Mouse (Mus musculus): ENCODE results near the gene Cox6a1. TPM values are rescaled to one million over a fixed set of nuclear protein-coding genes. Genes with fewer than 3 reads are reported as not detected.

Cox6a1 gene
- total RNA-seq, 2 experiments from 2014 or later, result 677 to 817 TPM

DNA sequence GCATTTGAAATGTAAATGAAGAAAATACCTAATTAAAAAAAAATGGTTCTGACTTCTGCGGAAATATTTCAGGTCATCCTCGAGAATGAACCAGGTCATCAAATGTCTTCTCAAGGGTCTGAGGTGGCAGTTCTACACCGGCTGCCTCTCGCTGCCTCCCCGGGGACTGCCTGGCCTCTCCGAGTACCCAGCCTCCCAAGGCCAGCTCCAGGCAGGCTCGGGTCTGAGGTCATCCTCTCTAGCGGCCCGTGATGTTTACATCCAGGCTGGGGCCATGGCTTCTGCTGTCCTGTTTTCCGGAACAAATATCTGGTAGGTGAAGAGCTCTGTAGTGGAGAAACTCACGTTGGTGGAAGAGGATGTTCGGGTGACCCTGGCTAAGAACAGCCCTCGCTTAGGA, 6.3 kb upstream of the Cox6a1 start:
- intact Hi-C loops (cut with DNase I), result no loop called here
- no peak for DNase-seq (ENCODE audit: low spot score in 2 of 2)

DNA sequence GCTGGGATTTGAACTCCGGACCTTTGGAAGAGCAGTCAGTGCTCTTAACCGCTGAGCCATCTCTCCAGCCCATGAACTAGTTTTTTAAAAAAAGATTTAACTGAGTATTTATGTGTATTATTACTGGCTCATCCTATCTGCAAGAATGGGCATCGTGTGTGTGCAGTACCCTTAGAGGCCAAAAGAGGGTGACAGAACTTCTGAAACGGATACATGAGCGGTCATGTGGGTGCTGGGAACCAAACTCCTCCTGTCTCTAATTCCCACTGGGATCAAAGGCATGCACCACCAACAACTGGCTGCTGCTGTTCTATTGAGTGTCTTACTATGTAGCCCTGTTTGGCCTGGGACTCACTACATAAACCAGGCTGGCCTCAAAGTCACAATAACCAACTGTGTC, 2.6 kb upstream of the Cox6a1 start:
- intact Hi-C loops (cut with DNase I), result no loop called here
- no peak for DNase-seq (ENCODE audit: low spot score in 2 of 2)

DNA sequence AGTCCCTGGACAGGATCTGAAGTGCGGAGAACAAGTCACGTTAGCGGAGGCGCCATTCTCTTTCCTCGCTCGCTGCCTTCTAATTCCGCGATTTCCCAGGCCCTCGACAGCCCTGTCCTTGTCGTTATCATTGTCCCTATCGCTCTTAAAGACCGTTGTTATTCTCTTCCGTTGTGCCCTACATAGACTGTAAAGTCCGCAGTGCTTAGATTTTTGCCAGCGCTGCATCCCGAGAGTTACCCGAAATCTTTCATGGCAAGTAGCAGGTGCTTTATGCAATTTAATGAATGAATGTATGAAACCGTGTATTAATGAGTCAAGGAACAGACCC, 409 bp upstream of the Cox6a1 start:
- intact Hi-C loops (cut with DNase I), result no loop called here
- DNase-seq (ENCODE audit: low spot score in 2 of 2), result no peak

DNA sequence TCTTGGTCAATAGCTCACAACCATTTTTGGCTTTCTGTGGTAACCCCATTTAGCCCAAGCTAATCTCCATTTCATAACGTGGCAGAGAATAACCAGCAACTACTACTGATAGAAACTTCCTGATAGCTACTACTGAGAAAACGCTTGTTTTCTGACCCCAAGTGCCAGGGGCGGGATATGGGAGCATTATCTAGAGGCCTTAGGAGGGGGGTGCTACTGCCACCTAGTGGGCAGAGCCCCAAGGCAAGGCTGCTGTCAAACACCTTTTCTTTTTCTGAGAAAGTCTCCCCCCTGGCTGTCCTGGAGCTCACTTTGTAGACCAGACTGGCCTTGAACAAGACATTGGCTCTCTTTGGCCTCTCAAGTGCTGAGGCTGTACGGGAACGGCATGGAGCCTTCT, 1.2 kb downstream of the Cox6a1 start:
- DNase-seq (ENCODE audit: low spot score in 2 of 2), result peak; percentile 61 to 76
- intact Hi-C loops (cut with DNase I), result no loop called here

DNA sequence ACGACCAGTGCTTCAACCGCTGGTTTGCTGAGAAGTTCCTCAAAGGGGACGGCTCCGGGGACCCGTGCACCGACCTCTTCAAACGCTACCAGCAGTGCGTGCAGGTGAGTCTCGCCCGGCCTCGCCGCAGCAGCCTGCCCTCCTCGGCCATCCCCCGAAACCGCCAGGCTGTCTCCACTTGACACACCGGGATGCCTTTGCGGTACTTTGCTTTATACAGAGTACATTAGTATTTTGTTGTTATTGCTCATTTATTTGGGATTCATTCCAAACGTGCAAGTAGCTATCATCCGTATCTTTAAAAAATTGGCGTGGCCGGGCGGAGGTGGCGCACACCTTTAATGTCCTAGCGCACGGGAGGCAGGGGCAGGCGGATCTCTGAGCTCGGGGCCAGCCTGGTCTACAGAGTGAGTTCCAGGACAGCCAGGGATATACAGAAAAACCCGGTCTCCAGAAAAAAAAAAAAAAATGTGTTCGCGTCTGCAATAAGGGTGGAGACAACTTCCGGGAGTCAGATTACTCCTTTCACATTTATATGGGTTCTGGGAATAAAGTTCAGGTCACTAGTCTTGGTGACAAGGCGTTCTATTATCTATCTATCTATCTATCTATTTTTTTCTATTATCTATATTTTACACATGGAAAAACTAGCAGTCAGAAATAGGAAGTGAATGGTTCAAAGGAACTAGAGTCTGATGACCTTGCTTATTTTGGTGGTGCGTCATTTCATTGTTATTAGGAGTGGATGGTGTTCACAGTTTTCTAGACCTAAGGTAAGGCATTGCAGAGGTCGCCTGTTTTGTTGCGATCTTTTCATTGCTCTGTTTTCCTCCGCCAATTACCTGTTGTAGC, 7.2 kb downstream of the Cox6a1 start:
- no peak for DNase-seq (ENCODE audit: low spot score in 2 of 2)
- intact Hi-C loops (cut with DNase I), result loop anchor here (2.0 to 5.0 kb wide), 2 partner anchors 15 to 39 kb away; partner anchors contain the start of genes Dynll1 and Srsf9

DNA sequence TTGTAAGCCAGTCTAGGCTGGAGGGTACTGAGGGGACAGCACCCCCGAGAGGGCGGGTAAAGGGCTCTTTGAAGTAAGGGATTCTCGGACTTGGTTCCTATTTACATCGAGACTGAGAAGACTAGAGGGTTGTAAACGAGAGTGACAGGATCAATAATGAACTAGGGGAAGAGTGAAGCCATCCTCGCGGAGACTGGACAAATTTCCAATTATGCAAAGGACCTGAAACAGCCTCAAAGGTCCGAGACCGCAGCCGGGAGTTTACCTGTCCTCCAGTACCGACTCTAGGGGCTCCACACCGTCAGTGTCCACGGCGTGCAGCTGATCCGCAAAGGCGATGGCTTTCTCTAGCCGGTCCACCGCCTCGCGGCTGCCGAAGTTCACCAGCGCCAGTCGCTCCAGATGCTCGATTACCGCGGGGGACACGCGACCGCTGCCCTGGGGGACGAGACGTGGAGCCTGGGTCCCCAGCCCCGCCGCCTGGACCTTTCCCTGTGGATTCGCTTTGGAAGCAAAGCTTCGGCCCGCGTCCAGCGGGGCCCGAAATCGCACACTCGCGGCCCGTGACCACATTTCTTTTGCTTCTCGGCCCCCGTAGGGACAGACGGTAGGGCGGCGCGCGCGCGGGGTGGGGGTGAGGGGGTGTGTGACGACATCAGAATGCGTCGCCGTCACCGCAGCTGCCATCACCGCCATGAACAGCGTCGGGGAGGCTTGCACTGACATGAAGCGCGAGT, 8.0 kb downstream of the Cox6a1 start, which contains the start of the genes Gatc and Triap1:
TSS of gene Gatc (minus strand) at position 602 of the 737 bp plus-strand sequence.
TSS of gene Triap1 (plus strand) at position 649 of the 737 bp plus-strand sequence.
- intact Hi-C loops (cut with DNase I), result loop anchor here (2.0 to 5.0 kb wide), 2 partner anchors 14 to 38 kb away; partner anchors contain the start of genes Dynll1 and Srsf9
- DNase-seq (ENCODE audit: low spot score in 2 of 2), result peak; percentile 91 to 92

DNA sequence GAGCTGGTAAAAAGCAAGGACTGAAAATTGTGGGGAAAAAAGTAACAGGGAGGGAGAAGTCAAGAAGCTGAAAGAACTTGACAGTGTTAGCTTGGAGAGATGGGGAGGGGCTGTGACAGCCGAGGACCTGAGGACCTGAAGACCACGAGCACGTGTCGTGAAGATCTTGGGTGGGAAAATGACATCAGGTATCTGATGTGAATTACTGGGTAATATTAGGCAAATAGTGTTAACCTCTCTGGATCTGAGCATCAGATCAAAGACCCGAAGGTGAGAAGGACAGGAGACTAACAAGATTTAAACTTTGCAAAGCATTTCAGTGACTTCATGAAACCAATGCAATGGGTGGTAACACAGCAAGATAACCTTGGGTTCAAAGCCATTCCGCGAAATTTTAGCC, 8.8 kb downstream of the Cox6a1 start:
- intact Hi-C loops (cut with DNase I), result loop anchor here (2.0 to 5.0 kb wide), 2 partner anchors 13 to 38 kb away; partner anchors contain the start of genes Dynll1 and Srsf9
- no peak for DNase-seq (ENCODE audit: low spot score in 2 of 2)

DNA sequence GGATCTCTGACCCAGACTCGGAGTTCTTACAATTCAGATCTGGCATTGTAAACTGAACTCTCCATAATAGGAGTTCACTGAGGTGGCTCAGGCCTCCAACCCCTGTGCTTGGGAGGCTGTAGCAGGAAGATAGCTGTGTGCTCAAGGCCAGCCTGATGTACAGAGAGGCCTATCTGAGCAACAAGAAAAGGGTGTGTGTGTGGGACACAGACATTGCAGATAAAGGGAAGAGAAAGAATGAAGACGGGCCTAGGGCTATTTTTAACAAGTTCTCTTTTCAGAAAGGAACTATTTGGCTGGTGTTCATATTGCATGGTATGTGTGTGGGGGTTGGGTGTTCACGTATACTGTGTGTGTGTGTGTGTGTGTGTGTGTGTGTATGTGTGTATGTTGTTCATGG, 15.2 kb downstream of the Cox6a1 start:
- intact Hi-C loops (cut with DNase I), result no loop called here

DNA sequence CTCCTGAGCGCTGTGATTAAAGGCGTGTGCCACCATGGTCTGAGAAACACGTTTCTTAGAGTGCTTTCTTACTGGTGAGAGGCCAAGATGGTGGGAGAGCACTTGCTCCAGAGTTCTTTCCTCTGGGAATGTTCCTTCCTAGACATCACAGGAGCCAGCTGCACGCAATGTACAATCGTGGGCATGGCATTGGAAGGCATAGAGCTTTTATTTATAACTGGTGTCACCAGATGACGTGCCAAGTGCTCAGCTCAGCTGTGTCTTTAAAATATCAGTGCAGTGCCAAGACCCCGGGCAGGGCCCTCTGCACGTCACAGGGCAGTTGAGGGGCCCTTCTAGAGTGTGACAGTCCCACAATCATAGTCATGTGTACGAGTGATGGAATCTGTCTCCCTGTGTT, 17.8 kb downstream of the Cox6a1 start:
- intact Hi-C loops (cut with DNase I), result no loop called here
- DNase-seq (ENCODE audit: low spot score in 2 of 2), result no peak

More for the DNA sequence above, 15.2 kb downstream of the Cox6a1 start:
- no peak for DNase-seq (ENCODE audit: low spot score in 2 of 2)

DNA sequence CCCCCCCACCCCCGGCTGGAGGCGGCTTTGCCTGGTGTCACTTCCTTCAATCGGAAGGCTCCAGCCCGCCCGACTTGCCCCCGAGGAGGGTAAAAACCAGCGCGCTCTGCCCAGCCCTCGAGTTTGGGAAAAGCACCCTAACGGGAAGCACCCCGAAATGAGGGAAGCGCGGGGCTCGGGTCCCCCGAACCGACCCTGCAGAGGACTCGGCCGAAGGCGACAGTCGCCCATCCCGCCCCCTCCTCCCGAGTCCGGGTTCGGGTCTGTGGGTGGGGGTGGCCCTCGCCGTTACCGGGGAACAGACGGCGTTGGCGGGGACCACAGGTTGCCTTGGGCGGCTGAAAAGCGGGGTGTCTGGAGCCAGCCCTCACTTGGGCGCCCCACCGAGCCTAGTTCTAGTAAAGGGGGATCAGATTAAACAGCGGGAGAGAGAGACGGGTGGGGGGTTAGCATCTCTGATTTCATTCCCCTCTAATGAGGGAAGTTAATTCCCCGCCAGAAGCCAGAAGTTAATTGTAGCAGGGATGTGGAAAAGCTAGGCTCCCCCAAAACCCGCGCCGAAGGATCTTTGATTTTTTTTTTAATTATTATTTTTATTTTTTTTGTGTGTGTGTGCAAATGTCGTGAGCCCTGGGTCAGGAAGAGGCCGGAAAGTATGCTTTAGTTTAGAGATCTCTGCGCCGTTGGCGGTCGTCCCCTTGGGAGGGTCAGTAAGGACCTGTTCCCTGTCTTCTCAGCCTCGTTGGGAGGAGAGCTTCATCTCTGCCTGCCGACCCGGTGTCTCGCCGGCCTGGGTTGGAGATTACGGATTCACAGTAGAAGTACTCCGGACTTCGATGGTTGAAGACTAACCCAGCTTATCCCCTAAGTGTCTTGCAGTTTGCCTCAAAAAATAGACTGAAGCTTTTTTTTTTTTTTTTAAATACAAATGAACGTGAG, 20.9 kb downstream of the Cox6a1 start:
- intact Hi-C loops (cut with DNase I), result loop anchor here (1.0 to 2.0 kb wide), 3 partner anchors 9 to 27 kb away; partner anchors contain the start of genes Dynll1, Gatc and Triap1
- DNase-seq (ENCODE audit: low spot score in 2 of 2), result peak in 1 of 2 experiments; percentile 47

DNA sequence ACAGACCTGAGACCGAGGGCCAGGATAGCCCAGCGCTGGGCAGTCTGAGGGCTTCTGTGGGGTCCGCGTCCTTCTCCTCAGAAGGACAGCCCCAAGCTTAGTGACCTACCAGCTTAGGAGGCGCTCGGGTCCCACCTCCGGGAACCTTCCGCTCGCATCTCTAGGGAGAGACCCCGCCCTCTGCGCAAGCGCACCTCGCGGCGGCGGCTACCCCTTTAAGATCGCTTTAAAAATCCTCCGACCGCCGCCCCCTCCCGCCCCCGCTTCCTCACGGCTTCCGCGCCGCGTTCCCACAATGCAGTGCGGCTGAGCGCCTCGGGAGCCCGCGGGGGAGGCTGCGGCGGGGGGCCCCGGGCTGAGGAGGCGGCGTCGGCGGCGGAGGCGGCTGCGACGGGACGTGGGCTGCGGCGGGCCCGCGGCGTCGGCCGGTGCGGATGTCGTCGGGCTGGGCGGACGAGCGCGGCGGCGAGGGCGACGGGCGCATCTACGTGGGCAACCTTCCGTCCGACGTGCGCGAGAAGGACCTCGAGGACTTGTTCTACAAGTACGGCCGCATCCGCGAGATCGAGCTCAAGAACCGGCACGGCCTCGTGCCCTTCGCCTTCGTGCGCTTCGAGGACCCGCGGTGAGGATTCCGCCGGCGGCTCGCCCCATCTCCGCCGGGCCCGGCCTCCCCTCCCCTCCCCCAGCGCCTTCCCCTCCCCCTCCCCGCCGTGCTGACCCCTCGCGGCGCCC, 21.7 kb downstream of the Cox6a1 start, which contains the start of gene Srsf9:
TSS of gene Srsf9 (plus strand) at position 303 of the 735 bp plus-strand sequence.
- intact Hi-C loops (cut with DNase I), result loop anchor here (1.0 to 2.0 kb wide), 3 partner anchors 8 to 26 kb away; partner anchors contain the start of genes Dynll1, Gatc and Triap1
- DNase-seq (ENCODE audit: low spot score in 2 of 2), result peak; percentile 94 to 95

DNA sequence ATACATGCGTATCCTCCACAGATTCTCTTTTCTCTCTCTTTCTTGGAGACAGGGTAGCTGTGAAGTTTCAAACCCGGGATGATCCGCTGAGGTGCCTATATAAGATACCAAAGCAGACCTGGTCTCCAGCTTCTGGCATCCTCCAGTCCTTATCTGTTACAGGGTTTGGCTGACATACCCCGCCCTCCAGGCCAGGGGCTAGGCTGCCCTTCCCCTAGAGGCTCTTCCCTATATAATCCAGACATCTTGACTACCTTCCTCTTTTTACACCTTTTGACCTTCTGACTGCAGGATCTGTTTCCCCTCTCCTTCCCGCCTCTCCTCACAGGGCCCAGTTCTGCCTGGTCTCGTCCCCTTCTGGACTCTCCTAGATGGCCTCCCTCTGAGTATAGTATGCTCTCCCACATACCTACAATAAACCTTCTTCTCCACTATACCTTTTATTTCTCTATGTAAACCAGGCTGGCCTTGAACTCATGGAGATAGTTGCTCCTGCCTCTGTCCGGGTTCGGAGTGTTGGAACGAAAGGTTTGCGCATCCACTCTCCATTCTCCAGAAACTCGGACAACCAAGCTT, 22.4 kb downstream of the Cox6a1 start:
- intact Hi-C loops (cut with DNase I), result loop anchor here (2.0 kb wide), 2 partner anchors 14 to 26 kb away; partner anchors contain the start of genes Dynll1, Gatc and Triap1
- no peak for DNase-seq (ENCODE audit: low spot score in 2 of 2)

DNA sequence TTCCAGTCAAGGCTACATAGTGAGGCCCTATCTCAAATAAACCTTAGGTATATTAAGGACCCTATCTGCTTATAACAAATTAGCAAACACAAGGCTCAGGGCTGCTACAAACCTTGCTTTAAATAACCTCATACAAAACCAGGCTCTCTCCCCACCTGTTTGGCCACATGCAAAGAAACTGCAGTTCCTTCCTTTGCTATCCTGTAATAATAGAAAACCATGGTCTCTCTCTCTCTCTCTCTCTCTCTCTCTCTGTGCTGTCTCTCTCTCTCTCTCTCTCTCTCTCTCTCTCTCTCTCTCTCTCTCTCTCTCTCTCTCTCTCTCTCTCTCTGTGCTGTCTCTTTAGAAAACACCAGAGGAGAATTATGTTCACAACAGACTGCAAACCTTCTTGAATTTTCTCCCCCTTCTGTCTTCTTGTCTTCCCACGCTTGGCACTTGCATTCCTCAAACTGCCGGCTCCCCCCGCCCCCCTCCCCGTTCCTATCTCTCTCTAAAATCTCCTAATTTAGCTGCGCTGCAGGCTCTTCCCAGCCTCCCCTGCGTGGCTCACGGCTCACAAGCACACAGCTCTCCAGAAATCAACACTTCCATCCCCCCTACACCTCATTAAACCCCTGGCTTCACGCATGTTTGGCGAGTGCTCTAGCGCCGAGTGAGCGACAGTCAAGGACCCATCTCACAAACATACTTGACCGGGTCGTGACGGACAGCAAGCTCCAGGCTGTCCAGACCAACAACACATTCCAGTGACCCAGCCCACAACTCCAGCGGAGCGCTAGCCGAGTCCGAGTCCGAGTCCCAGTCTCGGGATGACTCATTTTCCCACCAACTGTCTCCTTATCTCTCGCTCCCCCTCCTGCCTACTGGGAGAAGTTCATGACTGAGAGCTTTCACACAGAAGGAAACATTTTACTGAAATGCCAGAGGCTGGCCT, 29.5 kb downstream of the Cox6a1 start:
- peak; percentile 88 for DNase-seq (ENCODE audit: low spot score in 2 of 2)
- intact Hi-C loops (cut with DNase I), result loop anchor here (1.0 to 2.0 kb wide), 2 partner anchors 8 to 18 kb away; partner anchors contain the start of genes Dynll1 and Srsf9

DNA sequence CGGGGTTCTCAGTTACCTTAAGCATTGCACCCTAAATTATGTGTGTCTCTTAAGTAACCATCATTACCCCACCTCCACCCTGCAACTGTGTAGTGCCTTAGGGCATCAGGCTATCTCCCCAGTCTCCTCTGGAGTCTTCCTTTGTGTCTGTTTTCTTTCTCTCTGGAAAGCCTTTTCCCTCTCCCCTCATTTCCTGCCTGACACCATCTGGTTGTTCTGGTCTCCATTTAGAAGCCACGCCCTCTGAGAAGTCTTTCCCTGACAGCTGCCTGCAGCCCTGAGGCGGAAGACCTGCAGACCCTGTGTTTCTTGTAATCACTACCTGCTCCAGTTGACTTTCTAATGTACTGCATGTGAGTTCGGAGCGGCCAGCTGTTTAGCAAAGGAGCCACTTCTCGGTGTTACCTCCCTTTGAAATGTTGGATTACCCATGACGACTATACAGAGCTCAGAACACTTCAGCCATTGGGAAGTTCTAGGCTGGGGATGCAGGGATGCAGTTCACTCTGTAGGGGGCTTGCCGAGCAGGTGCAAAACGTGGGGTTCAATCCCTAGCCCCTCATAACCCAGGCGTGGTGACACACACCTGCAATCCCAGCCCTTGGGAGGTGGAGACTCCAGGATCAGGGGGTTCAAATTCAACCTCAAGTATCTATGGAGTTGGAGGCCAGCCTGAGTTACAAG, 31.0 kb downstream of the Cox6a1 start:
- intact Hi-C loops (cut with DNase I), result loop anchor here (2.0 kb wide), 1 partner anchor 17 kb away; the partner anchor contains the start of gene Dynll1
- no peak for DNase-seq (ENCODE audit: low spot score in 2 of 2)

DNA sequence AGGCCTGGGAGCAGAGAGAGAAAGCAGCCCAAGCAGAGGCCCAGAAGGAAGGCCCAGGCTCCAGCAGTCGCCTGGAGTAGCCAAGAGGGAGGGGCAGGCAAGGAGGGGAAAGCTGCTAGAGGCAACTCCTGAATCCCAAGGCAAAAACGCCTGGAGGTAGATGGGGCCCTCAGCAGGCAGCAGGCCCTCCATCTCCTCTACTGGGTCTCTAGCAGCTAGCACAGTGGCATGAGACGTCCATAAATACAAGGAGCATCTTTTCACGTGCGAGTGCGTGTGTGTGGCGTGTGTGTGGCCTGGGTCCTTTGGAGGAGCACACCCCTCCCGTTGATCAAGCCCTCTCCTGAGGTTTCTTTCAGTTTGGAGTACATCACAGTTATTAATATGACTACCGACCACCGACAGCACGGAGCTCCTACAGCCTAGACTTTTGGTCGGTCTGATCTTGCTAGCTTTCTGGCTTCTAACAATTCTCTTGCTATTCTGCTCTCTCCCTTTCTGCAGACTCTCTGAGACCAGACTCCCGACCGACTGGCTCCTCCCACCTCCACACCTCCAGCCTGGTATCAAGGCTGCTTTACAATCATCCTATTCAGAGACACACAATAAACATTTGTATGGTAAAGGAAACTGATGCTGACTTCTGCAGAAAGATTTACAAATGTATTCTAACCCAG, 31.7 kb downstream of the Cox6a1 start:
- DNase-seq (ENCODE audit: low spot score in 2 of 2), result no peak
- intact Hi-C loops (cut with DNase I), result no loop called here

DNA sequence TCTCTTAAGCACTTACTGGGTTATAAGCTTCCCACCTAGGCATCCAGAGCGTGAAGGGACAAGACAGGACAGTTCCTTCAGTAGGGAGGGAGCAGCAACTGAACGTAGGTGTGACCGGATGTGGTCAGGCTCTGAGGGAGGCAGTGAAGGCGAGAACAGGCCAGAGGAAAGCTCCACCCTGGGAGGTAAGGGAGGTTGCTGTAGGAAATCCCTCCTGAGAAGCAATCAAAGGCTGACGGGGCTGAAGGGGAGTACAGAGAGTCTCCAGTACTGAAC, 35.2 kb downstream of the Cox6a1 start:
- intact Hi-C loops (cut with DNase I), result no loop called here
- no peak for DNase-seq (ENCODE audit: low spot score in 2 of 2)
